Mouse (Mus musculus) spleen, adult 2 months (tissue): ENCODE data around the gene Bbs9.

Experiments
- CTCF ChIP-seq: fragments of 200-500 bp; IDR thresholded peaks from 2 replicates; pipeline ENCODE4 v1.5.1; 2011; ENCODE audit warnings: mild to moderate bottlenecking, inconsistent platforms; ENCODE audit not compliant: insufficient read depth, insufficient read length, insufficient replicate concordance; ENCODE audit errors: extremely low read depth
- POLR2A ChIP-seq: fragments of 200-500 bp; IDR thresholded peaks from 2 replicates; pipeline ENCODE4 v1.6.1; 2011; ENCODE audit warnings: low read depth, low read length, inconsistent platforms

- TF ChIP-seq POLR2A = no peak
- no peak for TF ChIP-seq CTCF
These were observed 202.5 kb downstream of the Bbs9 start for GRCm38 (mm10) chr9:22677997-22678396.
